12 mouse cellular contexts compared by ENCODE assay signal in genomic region chr2:167802494-167802893, GRCm38 (mm10).
"Had no signal": no experiment of that assay in that cellular context is flagged by ENCODE, and none has a peak within 500 bp of the region (broad histone marks: within the 10 kb centered on the region; RNA-seq: fewer than 3 reads in every experiment).

No protein-coding gene starts in this region.

- ATAC-seq: midbrain, embryonic 15.5 days had no signal

- H3K4me1 ChIP-seq: midbrain, embryonic 15.5 days; neural tube, embryonic 12.5 days had no signal

- H3K9me3 ChIP-seq: limb, embryonic 12.5 days; lung, embryonic 15.5 days; midbrain, embryonic 15.5 days; neural tube, embryonic 12.5 days had no signal

- H3K9ac ChIP-seq: limb, embryonic 12.5 days; lung, embryonic 15.5 days; midbrain, embryonic 15.5 days; neural tube, embryonic 12.5 days had no signal

- DNase-seq: kidney, postnatal 10 days; layer of hippocampus, adult 9-11 months; layer of hippocampus, postnatal 36 days; liver; lung, postnatal 36 days; thymus, postnatal 4 days had no signal

- H3K4me3 ChIP-seq: limb, embryonic 12.5 days; lung, embryonic 15.5 days; midbrain, embryonic 15.5 days; neural tube, embryonic 12.5 days had no signal

- H3K4me2 ChIP-seq: limb, embryonic 12.5 days; lung, embryonic 15.5 days; midbrain, embryonic 11.5 days; midbrain, embryonic 15.5 days; neural tube, embryonic 12.5 days had no signal

- H3K27ac ChIP-seq: limb, embryonic 12.5 days; lung, embryonic 15.5 days; midbrain, embryonic 15.5 days; neural tube, embryonic 12.5 days; stomach, postnatal 0 days had no signal

- H3K36me3 ChIP-seq: limb, embryonic 12.5 days; lung, embryonic 15.5 days; midbrain, embryonic 15.5 days; neural tube, embryonic 12.5 days had no signal

- H3K27me3 ChIP-seq: limb, embryonic 12.5 days; lung, embryonic 15.5 days; midbrain, embryonic 15.5 days; neural tube, embryonic 12.5 days had no signal
